Mouse (Mus musculus) CH12.LX (cell line): ENCODE results near the gene Zfyve28. TPM values are rescaled to one million over a fixed set of nuclear protein-coding genes. Genes with fewer than 3 reads are reported as not detected.

Experiments
- DNase-seq: peaks from one replicate; pipeline ENCODE4 v3.0.0-alpha.2; 2013; ENCODE audit errors: extremely low read depth
- H3K27ac ChIP-seq: 2 replicates; pipeline ENCODE4 v1.5.1; 2012; ENCODE audit warnings: low read depth, mild to moderate bottlenecking, control low read depth, moderate library complexity; ENCODE audit not compliant: insufficient read depth
- H3K27me3 ChIP-seq: replicated peaks from 2 replicates; pipeline ENCODE3; 2012; ENCODE audit warnings: inconsistent platforms
- H3K36me3 ChIP-seq, 2 experiments: replicated peaks in 1 of 2; 2 replicates each; pipeline versions ENCODE3 to v1.6.1; 2012; ENCODE audit warnings: inconsistent platforms in 1 of 2, low read length in 1 of 2, mild to moderate bottlenecking in 1 of 2, mixed read lengths in 1 of 2, moderate library complexity in 1 of 2; ENCODE audit not compliant: control insufficient read depth in 1 of 2, insufficient read depth in 1 of 2
- H3K4me1 ChIP-seq, 2 experiments: 2 replicates each; pipeline ENCODE4 v1.6.1; 2012; ENCODE audit warnings: inconsistent platforms in 1 of 2, moderate library complexity in 1 of 2; ENCODE audit not compliant: insufficient read depth in 2 of 2, control insufficient read depth in 1 of 2
- H3K4me2 ChIP-seq: 2 replicates; pipeline ENCODE4 v1.6.1; 2012; ENCODE audit warnings: low read depth, mild to moderate bottlenecking, control low read depth; ENCODE audit not compliant: poor library complexity, insufficient read depth, severe bottlenecking
- H3K4me3 ChIP-seq, 3 experiments: fragments of 150-350 bp in 1 of 3; sonication (generic) in 1 of 3; replicated peaks in 1 of 3; 2 replicates each; pipeline versions ENCODE3 to v1.5.1; 2011 to 2012; ENCODE audit warnings: low read depth in 2 of 3, low read length in 2 of 3, mild to moderate bottlenecking in 2 of 3, moderate library complexity in 2 of 3, control low read depth in 1 of 3, improper control_type of control experiment in 1 of 3, inconsistent platforms in 1 of 3, mixed read lengths in 1 of 3; ENCODE audit not compliant: poor library complexity in 1 of 3
- H3K79me2 ChIP-seq: replicated peaks from 2 replicates; pipeline ENCODE4 v1.6.1; 2012; ENCODE audit warnings: mild to moderate bottlenecking, moderate library complexity; ENCODE audit not compliant: control insufficient read depth, poor library complexity, insufficient read depth, severe bottlenecking; ENCODE audit errors: extremely low read depth
- H3K9ac ChIP-seq: 2 replicates; pipeline ENCODE4 v1.6.1; 2012; ENCODE audit warnings: low read depth, mild to moderate bottlenecking, control low read depth, moderate library complexity; ENCODE audit not compliant: insufficient read depth
- H3K9me3 ChIP-seq: replicated peaks from 2 replicates; pipeline ENCODE3; 2012; ENCODE audit warnings: low read length, inconsistent platforms, mixed read lengths
- CHD1 ChIP-seq: IDR thresholded peaks from 2 replicates; pipeline ENCODE4 v1.6.1; 2012; ENCODE audit warnings: low read depth, low read length, improper control_type of control experiment, inconsistent platforms
- CTCF ChIP-seq, 2 experiments: IDR thresholded peaks in 1 of 2; conservative IDR thresholded peaks in 1 of 2; 2 replicates each; pipeline ENCODE4 v1.5.1; 2011 to 2012; ENCODE audit warnings: low read depth in 2 of 2, low read length in 2 of 2, improper control_type of control experiment in 1 of 2, inconsistent platforms in 1 of 2, mild to moderate bottlenecking in 1 of 2, moderate library complexity in 1 of 2
- ELF1 ChIP-seq: IDR thresholded peaks from 2 replicates; pipeline ENCODE4 v1.6.1; 2014; ENCODE audit warnings: low read depth, mild to moderate bottlenecking, inconsistent platforms, low read length, improper control_type of control experiment
- EP300 ChIP-seq: IDR thresholded peaks from 2 replicates; pipeline ENCODE4 v1.6.1; 2011; ENCODE audit warnings: low read length, improper control_type of control experiment
- GABPA ChIP-seq: IDR thresholded peaks from 2 replicates; pipeline ENCODE4 v1.6.1; 2012; ENCODE audit warnings: low read depth, low read length, improper control_type of control experiment, inconsistent platforms; ENCODE audit not compliant: insufficient replicate concordance
- IRF4 ChIP-seq: IDR thresholded peaks from 2 replicates; pipeline ENCODE4 v1.6.1; 2014; ENCODE audit warnings: low read depth, mild to moderate bottlenecking, inconsistent platforms, low read length, improper control_type of control experiment
- JUN ChIP-seq: IDR thresholded peaks from 2 replicates; pipeline ENCODE4 v1.6.1; 2011; ENCODE audit warnings: low read depth, mild to moderate bottlenecking, low read length, improper control_type of control experiment, moderate library complexity; ENCODE audit not compliant: insufficient read depth
- JUND ChIP-seq: conservative IDR thresholded peaks from 2 replicates; pipeline ENCODE4 v1.6.1; 2011; ENCODE audit warnings: low read depth, low read length, improper control_type of control experiment
- MAX ChIP-seq: IDR thresholded peaks from 2 replicates; pipeline ENCODE4 v1.6.1; 2011; ENCODE audit warnings: low read length, improper control_type of control experiment
- MAZ ChIP-seq: IDR thresholded peaks from 2 replicates; pipeline ENCODE4 v1.6.1; 2012; ENCODE audit warnings: low read depth, mild to moderate bottlenecking, inconsistent platforms, low read length, improper control_type of control experiment, moderate library complexity
- NRF1 ChIP-seq: IDR thresholded peaks from 2 replicates; pipeline ENCODE4 v1.6.1; 2014; ENCODE audit warnings: low read depth, mild to moderate bottlenecking, inconsistent platforms, low read length, improper control_type of control experiment, moderate library complexity
- POLR2AphosphoS2 ChIP-seq: IDR thresholded peaks from 2 replicates; pipeline ENCODE4 v1.6.1; 2011; ENCODE audit warnings: low read depth, low read length, improper control_type of control experiment
- RCOR1 ChIP-seq: conservative IDR thresholded peaks from 2 replicates; pipeline ENCODE4 v1.6.1; 2012; ENCODE audit warnings: low read depth, mild to moderate bottlenecking, inconsistent platforms, low read length, improper control_type of control experiment
- SIN3A ChIP-seq: IDR thresholded peaks from 2 replicates; pipeline ENCODE4 v1.6.1; 2012; ENCODE audit warnings: low read length, improper control_type of control experiment, inconsistent platforms
- SMC3 ChIP-seq: IDR thresholded peaks from 2 replicates; pipeline ENCODE4 v1.6.1; 2011; ENCODE audit warnings: low read depth, low read length, improper control_type of control experiment
- TBP ChIP-seq: conservative IDR thresholded peaks from 2 replicates; pipeline ENCODE4 v1.6.1; 2011; ENCODE audit warnings: low read depth, low read length, improper control_type of control experiment
- USF1 ChIP-seq: IDR thresholded peaks from 2 replicates; pipeline ENCODE4 v1.6.1; 2014; ENCODE audit warnings: low read depth, mild to moderate bottlenecking, inconsistent platforms, low read length, improper control_type of control experiment
- ZC3H11A ChIP-seq: IDR thresholded peaks from 2 replicates; pipeline ENCODE4 v1.6.1; 2012; ENCODE audit warnings: low read depth, mild to moderate bottlenecking, inconsistent platforms, low read length, improper control_type of control experiment
- ZKSCAN1 ChIP-seq: IDR thresholded peaks from 2 replicates; pipeline ENCODE4 v1.6.1; 2012; ENCODE audit warnings: low read depth, inconsistent platforms, low read length, improper control_type of control experiment, borderline replicate concordance
- ZNF384 ChIP-seq: IDR thresholded peaks from 2 replicates; pipeline ENCODE4 v1.6.1; 2012; ENCODE audit warnings: low read depth, low read length, improper control_type of control experiment, inconsistent platforms
- dilution Hi-C: fragments of 300-500 bp; cut with MboI; formaldehyde crosslinking; loops from 2 replicates; pipeline ENCODE4 v1.14.3; 2020; ENCODE audit warnings: low sequenced_read_pairs; ENCODE audit not compliant: extremely low pct_unique_long_range_greater_than_20kb, extremely low pct_ligation_motif_present
- in situ Hi-C: fragments of 300-500 bp; cut with MboI; formaldehyde crosslinking; loops from 3 replicates; pipeline ENCODE4 v1.14.3; 2019; ENCODE audit warnings: low sequenced_read_pairs, low pct_ligation_motif_present, low pct_unique_long_range_greater_than_20kb, mixed read lengths
- polyA plus RNA-seq: library from polyadenylated mRNA; unstranded; fragments of >175 nt; gene quantifications from 2 replicates; pipeline ENCODE4 v1.2.1, GENCODE M21; 2012; ENCODE audit warnings: low read depth; ENCODE audit not compliant: insufficient read length
- total RNA-seq, 2 experiments: library from RNA; depleted of rRNA; stranded (reverse); fragments of 300-350 nt in 1 of 2; fragments of >200 nt in 1 of 2; gene quantifications; 2 replicates each; pipeline ENCODE4 v1.2.3; 2012 to 2014

Gene Zfyve28
- total and polyA plus RNA-seq, 3 experiments, result 1.7 to 2.8 (median 2.0) TPM

- H3K27ac ChIP-seq, result no peak overlapping the region
- TF ChIP-seq SIN3A, result no peak
- no peak for TF ChIP-seq ZKSCAN1
- TF ChIP-seq GABPA, result no peak
- no peak for TF ChIP-seq CHD1
- TF ChIP-seq IRF4, result no peak
- no peak for TF ChIP-seq RCOR1
- TF ChIP-seq POLR2AphosphoS2, result no peak
- TF ChIP-seq SMC3, result no peak
- no peak for TF ChIP-seq ELF1
- no peak for TF ChIP-seq MAZ
- H3K9me3 ChIP-seq, result no peaks in the 10 kb centered on the region
- H3K27me3 ChIP-seq, result no peaks in the 10 kb centered on the region
- dilution Hi-C loops, result no loop called here
- H3K9ac ChIP-seq, result no peak overlapping the region
- DNase-seq, result no peak
- H3K79me2 ChIP-seq, result no peaks in the 10 kb centered on the region
- in situ Hi-C loops, result no loop called here
- no peak overlapping the region for H3K4me2 ChIP-seq
- H3K36me3 ChIP-seq, result no peaks in the 10 kb centered on the region
- H3K4me3 ChIP-seq, result no peak overlapping the region
- H3K4me1 ChIP-seq, result peaks cover 4 to 5% of the 10 kb centered on the region in 2 experiments; a peak in 3 of 4 replicates
Measured at GRCm38 (mm10) chr5:34224515-34224914, 63.7 kb downstream of the Zfyve28 start.

GRCm38 (mm10) chr5:34220001-34220400, 68.2 kb downstream of the Zfyve28 start:
- H3K9me3 ChIP-seq, result no peaks in the 10 kb centered on the region
- TF ChIP-seq ZNF384, result peak; percentile 66
- TF ChIP-seq TBP, result no peak
- no peaks in the 10 kb centered on the region for H3K79me2 ChIP-seq
- no peak overlapping the region for H3K4me3 ChIP-seq
- no peak overlapping the region for H3K9ac ChIP-seq
- no peaks in the 10 kb centered on the region for H3K36me3 ChIP-seq
- no peaks in the 10 kb centered on the region for H3K27me3 ChIP-seq
- peaks cover 5 to 10% of the 10 kb centered on the region in 2 experiments; a peak in 3 of 4 replicates for H3K4me1 ChIP-seq
- no peak for DNase-seq
- in situ Hi-C loops (no loop called here), dilution Hi-C loops (no loop called here)
- no peak overlapping the region for H3K27ac ChIP-seq
- H3K4me2 ChIP-seq, result no peak overlapping the region

GRCm38 (mm10) chr5:34218672-34219071, 69.6 kb downstream of the Zfyve28 start:
- in situ Hi-C loops, result no loop called here
- H3K4me2 ChIP-seq, result no peak overlapping the region
- TF ChIP-seq POLR2AphosphoS2, result no peak
- no peak for TF ChIP-seq ZC3H11A
- no peak for TF ChIP-seq CHD1
- TF ChIP-seq USF1, result no peak
- TF ChIP-seq RCOR1, result no peak
- no peak for TF ChIP-seq JUND
- no peak for TF ChIP-seq EP300
- TF ChIP-seq MAX, result no peak
- TF ChIP-seq NRF1, result no peak
- no peak for TF ChIP-seq CTCF (conservative IDR thresholded peaks at IDR 0.05 in 1 of 2, IDR thresholded peaks at IDR 0.05 in 1 of 2; ENCODE audit: low read depth in 2 of 2, low read length in 2 of 2)
- TF ChIP-seq JUN, result no peak
- TF ChIP-seq, all 38 proteins: peak for 0
- no peaks in the 10 kb centered on the region for H3K9me3 ChIP-seq
- H3K27me3 ChIP-seq, result no peaks in the 10 kb centered on the region
- H3K9ac ChIP-seq, result no peak overlapping the region
- H3K4me3 ChIP-seq, result no peak overlapping the region
- H3K27ac ChIP-seq, result no peak overlapping the region
- H3K4me1 ChIP-seq, result peaks cover 0 to 7% of the 10 kb centered on the region in 2 experiments; a peak in 2 of 4 replicates
- no peak for DNase-seq
- H3K36me3 ChIP-seq, result no peaks in the 10 kb centered on the region
- H3K79me2 ChIP-seq, result no peaks in the 10 kb centered on the region
- dilution Hi-C loops, result no loop called here
